Mouse (Mus musculus) liver, postnatal 0 days (tissue): ENCODE data around the gene Astn2.

ENCODE experiments used
- CTCF ChIP-seq: sonication (generic); IDR thresholded peaks from 2 replicates; pipeline ENCODE4 v1.5.1; 2016; ENCODE audit warnings: antibody characterized with exemption, low read depth
- EP300 ChIP-seq: IDR thresholded peaks from 2 replicates; pipeline ENCODE4 v1.6.1; 2016; ENCODE audit warnings: antibody characterized with exemption, low read depth, mild to moderate bottlenecking

- TF ChIP-seq EP300 (no peak), CTCF (no peak)
These were observed 565.6 kb downstream of the Astn2 start for GRCm38 (mm10) chr4:65838781-65839180.
